Mouse (Mus musculus) bone marrow macrophage, adult 2 months (primary cell): ENCODE data around the gene Kif21a.

Experiments
- CTCF ChIP-seq: IDR thresholded peaks from 2 replicates; pipeline ENCODE4 v1.5.1; 2012; ENCODE audit warnings: low read depth, mild to moderate bottlenecking, low read length, moderate library complexity
- POLR2A ChIP-seq: IDR thresholded peaks from 2 replicates; pipeline ENCODE4 v1.6.1; 2012; ENCODE audit warnings: mild to moderate bottlenecking, low read depth, low read length, borderline replicate concordance

- TF ChIP-seq POLR2A (no peak), CTCF (no peak)
Observed at GRCm38 (mm10) chr15:90975914-90976313, 73.8 kb downstream of the Kif21a start.
